8 mouse cellular contexts compared by ENCODE assay signal in the genomic region with DNA sequence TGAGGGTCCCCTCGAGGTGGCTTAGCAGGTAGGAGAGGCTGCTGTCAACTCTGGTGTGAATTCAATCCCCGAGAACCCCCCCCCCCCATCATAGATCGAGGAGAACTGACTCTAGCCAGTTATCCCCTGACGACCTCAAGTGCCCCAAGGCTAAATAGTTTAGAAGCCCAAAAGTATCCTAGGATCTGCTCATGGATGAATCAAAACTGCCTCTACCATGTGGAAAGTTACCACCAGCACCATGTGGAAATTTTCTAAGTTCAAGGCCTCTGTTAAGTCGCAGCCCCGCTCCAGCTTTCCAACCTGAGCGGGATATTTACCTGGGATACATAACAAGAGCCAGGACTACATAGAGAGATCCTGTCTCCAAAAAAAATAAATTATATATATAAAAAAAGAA. TPM values are rescaled to one million over a fixed set of nuclear protein-coding genes. Genes with fewer than 3 reads are reported as not detected.
DNase-seq lines count a peak whose midpoint lies in the region; ATAC-seq and TF ChIP-seq lines count a peak whose summit lies in the region.

No protein-coding gene starts in this region.

- no peak overlapping the region for H3ac ChIP-seq in myocyte (ENCODE audit: control insufficient read depth, insufficient read length)

- no peaks in the 10 kb centered on the region for H3K9me3 ChIP-seq in kidney, embryonic 16.5 days (ENCODE audit: low read length)
- H3K9me3 ChIP-seq in embryonic facial prominence, embryonic 10.5 days, result no peaks in the 10 kb centered on the region
- H3K9me3 ChIP-seq in hindbrain, postnatal 0 days (ENCODE audit: low read length), result no peaks in the 10 kb centered on the region

- H3K27me3 ChIP-seq in kidney, embryonic 16.5 days (ENCODE audit: insufficient read depth, low read length), result no peaks in the 10 kb centered on the region
- H3K27me3 ChIP-seq in embryonic facial prominence, embryonic 10.5 days (replicated peaks; ENCODE audit: low read depth, poor library complexity, severe bottlenecking), result no peaks in the 10 kb centered on the region
- H3K27me3 ChIP-seq in hindbrain, postnatal 0 days (ENCODE audit: insufficient read depth, low read length), result no peaks in the 10 kb centered on the region
- H3K27me3 ChIP-seq in myocyte (ENCODE audit: control insufficient read depth, insufficient read depth, insufficient read length), result no peaks in the 10 kb centered on the region

- H3K9ac ChIP-seq in kidney, embryonic 16.5 days (replicated peaks; ENCODE audit: low read length), result peak overlapping the region; percentile 93
- peak overlapping the region; percentile 76 for H3K9ac ChIP-seq in hindbrain, postnatal 0 days (replicated peaks; ENCODE audit: low read length)

- no peak for DNase-seq in kidney, postnatal 14 days
- no peak for DNase-seq in embryonic facial prominence, embryonic 10.5 days (ENCODE audit: low spot score)
- DNase-seq in hindbrain, postnatal 0 days (ENCODE audit: low spot score), result no peak
- DNase-seq in T-cell, adult 2 months (ENCODE audit: low spot score), result no peak
- DNase-seq in frontal cortex, postnatal 25 days (ENCODE audit: low spot score in 2 of 2), result no peak

- WGBS in kidney, embryonic 16.5 days, result 64% methylated on average over 7 of the region's 7 CpGs
- 72% methylated on average over 7 of the region's 7 CpGs for WGBS in embryonic facial prominence, embryonic 10.5 days
- WGBS in hindbrain, postnatal 0 days, result 73% methylated on average over 7 of the region's 7 CpGs

- peak overlapping the region; percentile 99 for H3K4me3 ChIP-seq in kidney, embryonic 16.5 days (ENCODE audit: low read length)
- peak overlapping the region; percentile 98 for H3K4me3 ChIP-seq in embryonic facial prominence, embryonic 10.5 days
- H3K4me3 ChIP-seq in hindbrain, postnatal 0 days (ENCODE audit: low read length), result peak overlapping the region; percentile 84; the same call in 1 of the 2 replicates
- peak overlapping the region; percentile 98 for H3K4me3 ChIP-seq in myocyte

- H3K27ac ChIP-seq in kidney, embryonic 16.5 days (ENCODE audit: low read length), result peak overlapping the region; percentile 97; the same call in 1 of the 2 replicates
- peak overlapping the region; percentile 93 for H3K27ac ChIP-seq in embryonic facial prominence, embryonic 10.5 days (replicated peaks)
- 0 out of 2 replicates have a peak overlapping the region, but pooled peaks have one; percentile 94 for H3K27ac ChIP-seq in hindbrain, postnatal 0 days

- H3K79me2 ChIP-seq in myocyte (ENCODE audit: control insufficient read depth, insufficient read depth), result peaks cover 48% of the 10 kb centered on the region

- no peak for TF ChIP-seq CTCF in hindbrain, postnatal 0 days (IDR thresholded peaks at IDR 0.05; ENCODE audit: low read depth)

- no peak for ATAC-seq in kidney, embryonic 16.5 days (ENCODE audit: low FRiP score, low TSS enrichment)
- no peak for ATAC-seq in hindbrain, postnatal 0 days
- ATAC-seq in CD4-positive, CD25-positive, alpha-beta regulatory T cell, adult 4 months, result no peak

- peak overlapping the region; percentile 88 for H3K4me2 ChIP-seq in kidney, embryonic 16.5 days (replicated peaks; ENCODE audit: low read depth, low read length)
- peak overlapping the region; percentile 69 for H3K4me2 ChIP-seq in hindbrain, postnatal 0 days (ENCODE audit: low read depth, low read length)
- peak overlapping the region; percentile 81 for H3K4me2 ChIP-seq in myocyte (ENCODE audit: low read depth)

- H3K4me1 ChIP-seq in kidney, embryonic 16.5 days (ENCODE audit: insufficient read depth, low read length), result peaks cover 26% of the 10 kb centered on the region
- H3K4me1 ChIP-seq in embryonic facial prominence, embryonic 10.5 days, result peaks cover 30% of the 10 kb centered on the region
- peaks cover 9% of the 10 kb centered on the region for H3K4me1 ChIP-seq in hindbrain, postnatal 0 days (ENCODE audit: insufficient read depth, low read length)

- H3K36me3 ChIP-seq in kidney, embryonic 16.5 days (ENCODE audit: insufficient read depth, low read length), result no peaks in the 10 kb centered on the region
- H3K36me3 ChIP-seq in embryonic facial prominence, embryonic 10.5 days (replicated peaks), result peaks cover 17% of the 10 kb centered on the region
- no peaks in the 10 kb centered on the region for H3K36me3 ChIP-seq in hindbrain, postnatal 0 days (ENCODE audit: insufficient read depth, low read length)
- H3K36me3 ChIP-seq in myocyte (ENCODE audit: control insufficient read depth, insufficient read depth), result peaks cover 7% of the 10 kb centered on the region

- TF ChIP-seq POLR2A in myocyte (IDR thresholded peaks at IDR 0.05; ENCODE audit: insufficient read length, low read depth), result no peak

TF ChIP-seq in myocyte, 11 proteins besides CTCF, POLR2A, EP300 and RAD21:
- TF ChIP-seq TCF3 (IDR thresholded peaks at IDR 0.05; ENCODE audit: insufficient read length, low read depth) (no peak), MAX (IDR thresholded peaks at IDR 0.05; ENCODE audit: low read depth) (no peak), MYOD1 (IDR thresholded peaks at IDR 0.05; ENCODE audit: control insufficient read depth in 1 of 3, insufficient read length in 2 of 3, low read depth in 2 of 3) (no peak), E2F4 (IDR thresholded peaks at IDR 0.05; ENCODE audit: insufficient read depth) (no peak), POLR2AphosphoS2 (IDR thresholded peaks at IDR 0.05; ENCODE audit: insufficient read length, low read depth) (no peak)

RNA-seq across cellular contexts. Expression of a gene that starts 1.5 kb away (rescaled TPM):
- 64.4 and 76.4 TPM in 2 replicates for polyA plus RNA-seq in kidney, embryonic 16.5 days (2015; fragmentation: Nextera tagmentation; extraction: Ambion mirVana)
- 64.5 and 64.6 TPM in 2 replicates for polyA plus RNA-seq in embryonic facial prominence, embryonic 10.5 days (2016; fragmentation: Nextera tagmentation; extraction: Ambion mirVana)
- total RNA-seq in hindbrain, postnatal 0 days (2014; rRNA removed), result 31.2 and 42.4 TPM in 2 replicates
- polyA plus RNA-seq in hindbrain, postnatal 0 days (2015; fragmentation: Nextera tagmentation; extraction: Ambion mirVana), result 42.7 and 42.9 TPM in 2 replicates
- 12.6 TPM for polyA plus RNA-seq in myocyte (2012; fragmentation: generic; extraction: Trizol)
- 100 to 1,000 TPM; 103 to 104 TPM for polyA plus RNA-seq in CD4-positive, CD25-positive, alpha-beta regulatory T cell, adult 4 months (2017; shearing (Covaris generic))

RNA-seq across cellular contexts. Expression of a gene that starts 1.6 kb away (rescaled TPM):
- 0.41 and 0.69 TPM in 2 replicates for polyA plus RNA-seq in kidney, embryonic 16.5 days (2015; fragmentation: Nextera tagmentation; extraction: Ambion mirVana)
- 0.39 TPM in 1 of 2 replicates, not detected in the other for polyA plus RNA-seq in embryonic facial prominence, embryonic 10.5 days (2016; fragmentation: Nextera tagmentation; extraction: Ambion mirVana)
- not detected in 2 replicates for total RNA-seq in hindbrain, postnatal 0 days (2014; rRNA removed)
- polyA plus RNA-seq in hindbrain, postnatal 0 days (2015; fragmentation: Nextera tagmentation; extraction: Ambion mirVana), result not detected in 2 replicates
- 0.10 TPM for polyA plus RNA-seq in myocyte (2012; fragmentation: generic; extraction: Trizol)
- not detected for polyA plus RNA-seq in CD4-positive, CD25-positive, alpha-beta regulatory T cell, adult 4 months (2017; shearing (Covaris generic))

RNA-seq across cellular contexts. Expression of a gene that starts 35.2 kb away (rescaled TPM):
- 106 and 113 TPM in 2 replicates for polyA plus RNA-seq in kidney, embryonic 16.5 days (2015; fragmentation: Nextera tagmentation; extraction: Ambion mirVana)
- 151 and 152 TPM in 2 replicates for polyA plus RNA-seq in embryonic facial prominence, embryonic 10.5 days (2016; fragmentation: Nextera tagmentation; extraction: Ambion mirVana)
- total RNA-seq in hindbrain, postnatal 0 days (2014; rRNA removed), result 53.3 and 69.6 TPM in 2 replicates
- 95.1 and 96.8 TPM in 2 replicates for polyA plus RNA-seq in hindbrain, postnatal 0 days (2015; fragmentation: Nextera tagmentation; extraction: Ambion mirVana)
- polyA plus RNA-seq in myocyte (2012; fragmentation: generic; extraction: Trizol), result 109 TPM
- polyA plus RNA-seq in CD4-positive, CD25-positive, alpha-beta regulatory T cell, adult 4 months (2017; shearing (Covaris generic)), result 10 to 100 TPM; 27.2 to 36.2 TPM

RNA-seq across cellular contexts. Expression of a gene that starts 40.7 kb away (rescaled TPM):
- polyA plus RNA-seq in kidney, embryonic 16.5 days (2015; fragmentation: Nextera tagmentation; extraction: Ambion mirVana), result 24.4 and 26.0 TPM in 2 replicates
- polyA plus RNA-seq in embryonic facial prominence, embryonic 10.5 days (2016; fragmentation: Nextera tagmentation; extraction: Ambion mirVana), result 11.6 and 14.0 TPM in 2 replicates
- 35.1 and 43.2 TPM in 2 replicates for total RNA-seq in hindbrain, postnatal 0 days (2014; rRNA removed)
- 5.8 and 6.2 TPM in 2 replicates for polyA plus RNA-seq in hindbrain, postnatal 0 days (2015; fragmentation: Nextera tagmentation; extraction: Ambion mirVana)
- 32.4 TPM for polyA plus RNA-seq in myocyte (2012; fragmentation: generic; extraction: Trizol)
- 1 to 10 TPM; 1.1 to 1.5 TPM for polyA plus RNA-seq in CD4-positive, CD25-positive, alpha-beta regulatory T cell, adult 4 months (2017; shearing (Covaris generic))
